Mouse (Mus musculus): Measurements from ENCODE around the gene Spsb1.

GRCm38 (mm10) chr4:149871014-149871413 is 83.8 kb downstream of the Spsb1 start:
- TF ChIP-seq CTCF (IDR thresholded peaks at IDR 0.05; ENCODE audit: low read depth) (no peak), EP300 (IDR thresholded peaks at IDR 0.05; ENCODE audit: low read depth) (no peak)

Data from liver, embryonic 14.5 days (tissue).